ENCODE assay signal across 8 mouse cellular contexts in the genomic region with DNA sequence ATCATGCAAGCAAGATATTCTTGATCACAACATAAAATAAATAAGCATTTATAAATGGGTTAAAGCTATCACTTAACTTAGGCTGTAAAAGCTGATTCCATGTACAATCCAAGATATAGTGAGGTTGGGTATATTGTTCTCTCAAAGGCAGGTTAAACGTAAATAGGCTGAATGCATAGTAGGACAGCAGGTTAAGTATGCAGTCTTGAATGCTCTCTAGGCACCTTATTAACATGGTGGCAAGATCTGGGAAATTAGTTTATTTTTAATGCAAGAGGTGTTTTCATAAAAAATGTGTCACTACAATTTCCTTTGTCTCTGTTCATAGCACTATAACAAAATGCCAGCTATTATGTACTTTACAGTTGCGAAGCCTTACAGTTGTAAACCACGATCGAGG. TPM values are rescaled to one million over a fixed set of nuclear protein-coding genes. Genes with fewer than 3 reads are reported as not detected.
DNase-seq lines count a peak whose midpoint lies in the region; ATAC-seq and TF ChIP-seq lines count a peak whose summit lies in the region.

No protein-coding gene starts in this region.

- no peaks in the 10 kb centered on the region for H3K36me3 ChIP-seq in lung, embryonic 14.5 days (ENCODE audit: insufficient read depth)
- H3K36me3 ChIP-seq in forebrain, embryonic 14.5 days (ENCODE audit: control insufficient read depth, insufficient read depth, low read length) = no peaks in the 10 kb centered on the region
- no peaks in the 10 kb centered on the region for H3K36me3 ChIP-seq in limb, embryonic 12.5 days
- H3K36me3 ChIP-seq in neural tube, embryonic 14.5 days (ENCODE audit: control insufficient read depth, insufficient read depth, low read length) = no peaks in the 10 kb centered on the region

- H3K9ac ChIP-seq in lung, embryonic 14.5 days = no peak overlapping the region; the same call in 1 of the 2 replicates
- peak overlapping the region; percentile 64; the same call in 1 of the 2 replicates for H3K9ac ChIP-seq in forebrain, embryonic 14.5 days (ENCODE audit: low read length)
- H3K9ac ChIP-seq in limb, embryonic 12.5 days (replicated peaks) = no peak overlapping the region
- H3K9ac ChIP-seq in neural tube, embryonic 14.5 days (replicated peaks; ENCODE audit: low read depth, low read length) = peak overlapping the region; percentile 52; the same call in 1 of the 2 replicates

- no peak for DNase-seq in lung, embryonic 14.5 days
- no peak for DNase-seq in lung, adult 18-20 months
- no peak for DNase-seq in forebrain, embryonic 14.5 days (ENCODE audit: low spot score)
- DNase-seq in cerebellum, adult 9-11 months = no peak
- no peak for DNase-seq in frontal cortex, postnatal 36 days (ENCODE audit: low spot score in 2 of 2)
- DNase-seq in retina, postnatal 1 day = no peak

- H3K9me3 ChIP-seq in lung, embryonic 14.5 days (ENCODE audit: low read depth, low read length) = no peaks in the 10 kb centered on the region
- H3K9me3 ChIP-seq in forebrain, embryonic 14.5 days (replicated peaks; ENCODE audit: control insufficient read depth, low read length) = no peaks in the 10 kb centered on the region
- no peaks in the 10 kb centered on the region for H3K9me3 ChIP-seq in limb, embryonic 12.5 days
- no peaks in the 10 kb centered on the region for H3K9me3 ChIP-seq in neural tube, embryonic 14.5 days (ENCODE audit: control insufficient read depth, low read length)

- peak overlapping the region; percentile 77 for H3K4me2 ChIP-seq in lung, embryonic 14.5 days
- peak overlapping the region; percentile 65 for H3K4me2 ChIP-seq in forebrain, embryonic 14.5 days (ENCODE audit: low read length)
- peak overlapping the region; percentile 65 for H3K4me2 ChIP-seq in limb, embryonic 12.5 days
- H3K4me2 ChIP-seq in neural tube, embryonic 14.5 days (ENCODE audit: low read depth, low read length) = peak overlapping the region; percentile 79; the same call in 1 of the 2 replicates

- peak overlapping the region; percentile 34; the same call in 1 of the 2 replicates for H3K4me3 ChIP-seq in lung, embryonic 14.5 days (ENCODE audit: low read depth, low read length)
- H3K4me3 ChIP-seq in forebrain, embryonic 14.5 days (ENCODE audit: low read depth, low read length) = peak overlapping the region; percentile 31
- no peak overlapping the region for H3K4me3 ChIP-seq in limb, embryonic 12.5 days (replicated peaks)
- peak overlapping the region; percentile 34 for H3K4me3 ChIP-seq in neural tube, embryonic 14.5 days (ENCODE audit: low read depth, low read length)

- no peaks in the 10 kb centered on the region for H3K4me1 ChIP-seq in lung, embryonic 14.5 days (ENCODE audit: insufficient read depth)
- no peaks in the 10 kb centered on the region for H3K4me1 ChIP-seq in forebrain, embryonic 14.5 days (ENCODE audit: control insufficient read depth, insufficient read depth, low read length)
- H3K4me1 ChIP-seq in limb, embryonic 12.5 days (replicated peaks) = no peaks in the 10 kb centered on the region
- H3K4me1 ChIP-seq in neural tube, embryonic 14.5 days (ENCODE audit: control insufficient read depth, insufficient read depth, low read length) = no peaks in the 10 kb centered on the region

- 58% methylated on average over 4 of the region's 4 CpGs for WGBS in lung, embryonic 14.5 days
- 79% methylated on average over 4 of the region's 4 CpGs for WGBS in forebrain, embryonic 14.5 days
- 76% methylated on average over 4 of the region's 4 CpGs for WGBS in limb, embryonic 12.5 days
- 68% methylated on average over 4 of the region's 4 CpGs for WGBS in neural tube, embryonic 14.5 days

- H3K27ac ChIP-seq in lung, embryonic 14.5 days (ENCODE audit: low read depth) = no peak overlapping the region
- H3K27ac ChIP-seq in forebrain, embryonic 14.5 days (ENCODE audit: low read depth, low read length) = no peak overlapping the region
- H3K27ac ChIP-seq in limb, embryonic 12.5 days = no peak overlapping the region
- H3K27ac ChIP-seq in neural tube, embryonic 14.5 days (ENCODE audit: low read depth, low read length) = no peak overlapping the region

- ATAC-seq in lung, embryonic 14.5 days (ENCODE audit: insufficient read depth) = no peak
- ATAC-seq in forebrain, embryonic 14.5 days = 0 out of 2 replicates have a peak, but pooled peaks have one; percentile 6
- no peak for ATAC-seq in limb, embryonic 12.5 days (ENCODE audit: insufficient number of reproducible peaks, insufficient read depth, low FRiP score, low TSS enrichment, low read depth)
- ATAC-seq in neural tube, embryonic 14.5 days (ENCODE audit: low read depth) = no peak

- H3K27me3 ChIP-seq in lung, embryonic 14.5 days (ENCODE audit: insufficient read depth, low read length) = no peaks in the 10 kb centered on the region
- H3K27me3 ChIP-seq in forebrain, embryonic 14.5 days (replicated peaks; ENCODE audit: control insufficient read depth, insufficient read depth, low read length) = no peaks in the 10 kb centered on the region
- no peaks in the 10 kb centered on the region for H3K27me3 ChIP-seq in limb, embryonic 12.5 days
- no peaks in the 10 kb centered on the region for H3K27me3 ChIP-seq in neural tube, embryonic 14.5 days (ENCODE audit: control insufficient read depth, insufficient read depth, low read length)

- TF ChIP-seq CTCF in lung, embryonic 14.5 days (IDR thresholded peaks at IDR 0.05; ENCODE audit: low read depth) = no peak

RNA-seq across cellular contexts. Expression of a gene that starts 23.9 kb away (rescaled TPM):
- polyA plus RNA-seq in lung, embryonic 14.5 days (2014; fragmentation: Nextera tagmentation; extraction: Ambion mirVana) = 8.9 and 11.5 TPM in 2 replicates
- polyA plus RNA-seq in forebrain, embryonic 14.5 days (2014; fragmentation: Nextera tagmentation; extraction: Ambion mirVana) = 1.9 and 3.1 TPM in 2 replicates
- polyA plus RNA-seq in limb, embryonic 12.5 days (2016; fragmentation: Nextera tagmentation; extraction: Ambion mirVana) = 9.4 and 9.8 TPM in 2 replicates
- polyA plus RNA-seq in neural tube, embryonic 14.5 days (2014; fragmentation: Nextera tagmentation; extraction: Ambion mirVana) = 3.9 and 5.8 TPM in 2 replicates

RNA-seq across cellular contexts. Expression of a gene that starts 27.4 kb away (rescaled TPM):
- polyA plus RNA-seq in lung, embryonic 14.5 days (2014; fragmentation: Nextera tagmentation; extraction: Ambion mirVana) = 12.1 and 14.9 TPM in 2 replicates
- 10.7 and 11.8 TPM in 2 replicates for polyA plus RNA-seq in forebrain, embryonic 14.5 days (2014; fragmentation: Nextera tagmentation; extraction: Ambion mirVana)
- 16.3 and 16.4 TPM in 2 replicates for polyA plus RNA-seq in limb, embryonic 12.5 days (2016; fragmentation: Nextera tagmentation; extraction: Ambion mirVana)
- polyA plus RNA-seq in neural tube, embryonic 14.5 days (2014; fragmentation: Nextera tagmentation; extraction: Ambion mirVana) = 22.3 and 22.5 TPM in 2 replicates

Comparison
In these comparisons a context has a peak if more than half of its experiments do, and no peak if none do; other contexts are left out.
1. H3K9ac ChIP-seq: peak in forebrain, embryonic 14.5 days (single experiment) and neural tube, embryonic 14.5 days (single experiment); none in lung, embryonic 14.5 days (single experiment) and limb, embryonic 12.5 days (single experiment).
2. Peak in every context shown above with its lines, with median percentiles within 50 percentile points of each other: H3K4me2 ChIP-seq.